Mouse (Mus musculus) right cerebral cortex, adult 2 months (tissue): ENCODE data around the gene Spata6.

Experiments used
- DNase-seq, 2 experiments: peaks; one replicate each; pipeline ENCODE4 v3.0.0; 2021 to 2022; ENCODE audit warnings: low spot score in 2 of 2

Gene Spata6

GRCm38 (mm10) chr4:111838882-111839281 is 119.1 kb downstream of the Spata6 start:
- DNase-seq: no peak

GRCm38 (mm10) chr4:111852626-111853025 is 132.8 kb downstream of the Spata6 start:
- no peak for DNase-seq

DNA sequence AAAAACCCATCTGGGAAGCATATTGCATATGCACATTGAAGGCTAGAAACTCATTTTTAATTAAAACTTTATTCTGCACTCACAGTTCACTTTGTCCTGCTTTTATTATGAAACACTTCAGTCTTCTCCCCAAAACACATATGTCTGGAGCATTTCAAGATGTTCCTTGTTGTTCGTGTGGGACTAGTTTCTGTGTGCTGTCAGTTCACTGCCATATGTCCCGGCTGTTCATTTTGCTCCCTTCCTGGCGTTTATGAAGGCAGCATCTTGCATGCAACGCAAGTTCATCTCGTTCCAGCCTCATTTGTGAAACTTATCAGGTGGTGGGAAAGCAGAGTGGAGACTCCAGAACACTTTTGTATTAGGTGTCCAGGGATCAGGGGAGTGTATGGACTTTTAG is 146.9 kb downstream of the Spata6 start:
- peak; percentile 13 to 17 for DNase-seq

- DNase-seq: no peak
These were observed 148.1 kb downstream of the Spata6 start for GRCm38 (mm10) chr4:111867743-111868401.
